Mouse (Mus musculus): ENCODE results near the gene Olfr545. TPM values are rescaled to one million over a fixed set of nuclear protein-coding genes. Genes with fewer than 3 reads are reported as not detected.

The Olfr545 gene
- polyA plus RNA-seq (2012; rRNA removed) = not detected in 2 replicates

DNA sequence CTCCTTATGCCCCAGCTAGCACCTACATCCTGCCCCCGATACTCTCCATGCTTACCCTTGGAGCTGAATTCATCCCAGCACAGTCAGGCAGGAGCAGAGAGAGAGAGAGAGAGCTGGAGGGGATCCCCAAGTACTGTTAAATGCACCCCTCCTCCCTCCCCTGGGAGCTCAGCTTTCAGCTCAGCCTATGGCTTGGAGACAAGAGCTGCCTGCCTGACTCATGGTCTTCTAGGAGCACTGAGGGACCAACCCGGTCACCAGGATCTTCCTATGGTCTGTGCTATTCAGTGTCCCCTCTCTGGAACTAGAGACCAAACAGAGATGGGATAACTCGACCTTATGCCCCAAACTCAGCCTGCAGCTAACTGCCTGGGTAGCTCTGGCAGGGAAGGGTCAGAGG is at the start of gene Olfr545:
Gene Olfr545, minus strand, starts transcription at position 101 of the 400 bp plus-strand sequence.
- TF ChIP-seq CTCF (conservative IDR thresholded peaks at IDR 0.05; ENCODE audit: insufficient read depth, insufficient read length, low read depth, low read length) = no peak
- no peak for TF ChIP-seq POLR2A (IDR thresholded peaks at IDR 0.05; ENCODE audit: low read depth, low read length)
- no peak for DNase-seq
- H3K4me1 ChIP-seq (ENCODE audit: control insufficient read depth, insufficient read depth, low read length) = no peaks in the 10 kb centered on the region
- H3K4me3 ChIP-seq (ENCODE audit: insufficient read depth, low read depth, low read length) = no peak within 1 kb of the TSS
- WGBS = 61% methylated on average over 3 of the region's 3 CpGs
- H3K27ac ChIP-seq (ENCODE audit: insufficient read depth, low read depth, low read length) = no peak within 1 kb of the TSS
- H3K27me3 ChIP-seq (replicated peaks; ENCODE audit: control insufficient read depth, insufficient read depth, low read length) = no peaks in the 10 kb centered on the region
- H3K36me3 ChIP-seq (ENCODE audit: control insufficient read depth, insufficient read depth, low read length) = no peaks in the 10 kb centered on the region

DNA sequence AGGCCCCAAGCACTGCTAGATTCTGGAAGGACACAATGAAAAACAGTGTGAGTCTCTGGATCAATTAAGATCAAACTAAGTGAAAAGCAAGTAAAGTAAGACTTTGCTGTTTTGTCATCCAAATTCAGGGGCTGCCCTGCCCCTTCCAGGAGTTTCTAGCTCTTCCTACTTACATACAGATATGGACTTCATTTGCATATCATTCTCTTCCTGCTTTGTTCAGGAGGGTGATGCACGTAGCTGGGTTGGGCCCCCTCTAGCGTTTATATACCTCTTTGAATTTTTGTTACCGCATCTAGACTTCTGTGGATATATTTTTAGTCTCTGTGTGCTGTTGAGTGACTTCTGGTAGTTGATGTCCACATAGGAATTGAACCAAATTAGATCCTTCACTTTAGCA is 41.9 kb upstream of the Olfr545 start:
- TF ChIP-seq POLR2A (IDR thresholded peaks at IDR 0.05; ENCODE audit: low read depth, low read length) = no peak
- H3K27me3 ChIP-seq (replicated peaks; ENCODE audit: control insufficient read depth, insufficient read depth, low read length) = no peaks in the 10 kb centered on the region
- H3K4me1 ChIP-seq (ENCODE audit: control insufficient read depth, insufficient read depth, low read length) = no peaks in the 10 kb centered on the region
- H3K36me3 ChIP-seq (ENCODE audit: control insufficient read depth, insufficient read depth, low read length) = no peaks in the 10 kb centered on the region
- H3K4me3 ChIP-seq (ENCODE audit: insufficient read depth, low read depth, low read length) = no peak overlapping the region
- no peak overlapping the region for H3K27ac ChIP-seq (ENCODE audit: insufficient read depth, low read depth, low read length)
- WGBS = 44% methylated on average over 3 of the region's 3 CpGs
- DNase-seq = no peak

DNA sequence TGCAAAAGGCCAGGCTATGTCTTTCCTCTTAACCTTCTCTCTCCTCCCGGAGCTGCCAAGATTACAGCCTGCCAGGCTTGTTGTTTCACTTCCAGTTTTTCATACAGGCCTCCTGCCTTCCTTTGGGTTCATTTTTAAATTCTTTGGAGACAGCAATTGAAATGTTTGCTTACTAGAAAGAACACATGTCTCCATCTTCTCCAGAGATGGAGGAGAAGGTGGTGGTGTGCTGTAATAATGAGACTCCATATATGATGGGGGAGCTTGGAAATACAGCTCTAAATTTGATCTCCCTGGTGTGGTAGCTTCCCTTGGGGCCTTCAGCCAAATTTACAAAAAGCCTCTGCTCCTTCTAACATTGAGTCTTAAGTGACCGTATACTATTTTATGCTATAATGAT is 41.2 kb upstream of the Olfr545 start, which contains the start of gene Olfr548-ps1:
Gene Olfr548-ps1, plus strand, starts transcription at position 301 of the 400 bp plus-strand sequence.
- WGBS = 84% methylated on average over 2 of the region's 2 CpGs
- no peak within 1 kb of the TSS for H3K27ac ChIP-seq (ENCODE audit: insufficient read depth, low read depth, low read length)
- DNase-seq = no peak
- no peaks in the 10 kb centered on the region for H3K4me1 ChIP-seq (ENCODE audit: control insufficient read depth, insufficient read depth, low read length)
- H3K4me3 ChIP-seq (ENCODE audit: insufficient read depth, low read depth, low read length) = no peak within 1 kb of the TSS
- TF ChIP-seq POLR2A (IDR thresholded peaks at IDR 0.05; ENCODE audit: low read depth, low read length) = no peak
- no peak for TF ChIP-seq CTCF (conservative IDR thresholded peaks at IDR 0.05; ENCODE audit: insufficient read depth, insufficient read length, low read depth, low read length)
- H3K27me3 ChIP-seq (replicated peaks; ENCODE audit: control insufficient read depth, insufficient read depth, low read length) = no peaks in the 10 kb centered on the region
- H3K36me3 ChIP-seq (ENCODE audit: control insufficient read depth, insufficient read depth, low read length) = no peaks in the 10 kb centered on the region

DNA sequence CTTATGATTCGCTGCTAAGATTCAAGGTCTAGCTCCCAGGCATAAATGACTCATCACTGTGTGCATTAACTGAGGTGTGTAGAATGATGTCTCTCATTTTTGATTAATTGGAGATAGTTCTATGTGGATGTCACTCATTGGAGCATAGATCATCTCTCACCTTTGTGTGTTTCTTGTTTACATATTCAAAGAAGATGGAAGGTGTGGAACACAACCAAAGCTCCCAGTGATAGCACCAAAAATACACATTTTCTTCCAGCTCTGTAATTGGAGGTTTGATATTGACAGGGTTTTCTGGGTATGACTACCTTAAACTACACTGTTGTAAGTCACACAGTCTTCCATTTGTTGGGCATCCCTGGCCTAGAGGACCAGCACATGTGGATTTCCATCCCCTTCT is 35.1 kb upstream of the Olfr545 start, which contains the start of gene Olfr547:
Gene Olfr547, plus strand, starts transcription at position 301 of the 400 bp plus-strand sequence.
- Histone ChIP-seq H3K36me3 (ENCODE audit: control insufficient read depth, insufficient read depth, low read length) (no peaks in the 10 kb centered on the region), H3K27me3 (replicated peaks; ENCODE audit: control insufficient read depth, insufficient read depth, low read length) (no peaks in the 10 kb centered on the region), H3K27ac (ENCODE audit: insufficient read depth, low read depth, low read length) (no peak within 1 kb of the TSS), H3K4me1 (ENCODE audit: control insufficient read depth, insufficient read depth, low read length) (no peaks in the 10 kb centered on the region), H3K4me3 (ENCODE audit: insufficient read depth, low read depth, low read length) (no peak within 1 kb of the TSS)
- WGBS = 79% methylated on average over 1 of the region's 1 CpGs
- no peak for TF ChIP-seq CTCF (conservative IDR thresholded peaks at IDR 0.05; ENCODE audit: insufficient read depth, insufficient read length, low read depth, low read length)
- no peak for TF ChIP-seq POLR2A (IDR thresholded peaks at IDR 0.05; ENCODE audit: low read depth, low read length)
- no peak for DNase-seq

DNA sequence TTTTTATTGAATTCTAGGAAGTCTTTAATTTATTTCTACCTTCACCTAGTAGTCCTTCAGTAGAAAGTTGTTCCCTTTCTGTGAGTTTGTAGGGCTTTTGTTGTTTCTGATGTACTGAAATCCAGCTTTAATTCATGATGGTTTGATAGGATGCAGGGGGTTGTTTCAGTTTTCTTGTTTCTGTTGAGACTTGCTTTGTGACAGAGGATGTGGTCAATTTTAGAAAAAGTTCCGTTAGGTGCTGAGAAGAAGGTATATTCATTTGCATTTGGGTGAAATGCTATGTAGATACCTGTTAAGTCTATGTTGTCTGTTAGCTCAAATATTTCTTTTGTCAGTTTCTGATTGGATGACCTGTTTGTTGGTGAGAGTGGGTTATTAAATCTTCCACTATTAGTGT is 29.7 kb upstream of the Olfr545 start:
- no peak overlapping the region for H3K4me3 ChIP-seq (ENCODE audit: insufficient read depth, low read depth, low read length)
- no peak for DNase-seq
- no peak overlapping the region for H3K27ac ChIP-seq (ENCODE audit: insufficient read depth, low read depth, low read length)
- WGBS = 88% methylated on average over 1 of the region's 1 CpGs
- H3K36me3 ChIP-seq (ENCODE audit: control insufficient read depth, insufficient read depth, low read length) = no peaks in the 10 kb centered on the region
- H3K27me3 ChIP-seq (replicated peaks; ENCODE audit: control insufficient read depth, insufficient read depth, low read length) = no peaks in the 10 kb centered on the region
- TF ChIP-seq CTCF (conservative IDR thresholded peaks at IDR 0.05; ENCODE audit: insufficient read depth, insufficient read length, low read depth, low read length) (no peak), POLR2A (IDR thresholded peaks at IDR 0.05; ENCODE audit: low read depth, low read length) (no peak)
- H3K4me1 ChIP-seq (ENCODE audit: control insufficient read depth, insufficient read depth, low read length) = no peaks in the 10 kb centered on the region

DNA sequence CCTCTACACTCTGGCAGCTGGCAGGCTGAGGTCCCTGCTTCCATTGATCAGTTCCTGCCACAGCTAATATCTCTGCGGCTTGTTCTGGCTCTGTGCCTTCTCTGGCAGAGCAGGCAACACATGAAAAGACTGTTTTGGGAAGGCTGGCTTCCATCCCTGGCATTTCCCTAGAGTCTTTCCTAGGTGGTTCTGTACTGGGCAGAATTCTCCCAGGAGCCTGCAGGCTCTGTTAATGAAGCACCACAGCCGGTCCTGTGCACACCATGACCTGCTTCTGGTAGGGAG is 17.6 kb upstream of the Olfr545 start:
- H3K4me1 ChIP-seq (ENCODE audit: control insufficient read depth, insufficient read depth, low read length) = no peaks in the 10 kb centered on the region
- DNase-seq = no peak
- H3K4me3 ChIP-seq (ENCODE audit: insufficient read depth, low read depth, low read length) = no peak overlapping the region
- WGBS = 66% methylated on average over 2 of the region's 2 CpGs
- no peaks in the 10 kb centered on the region for H3K27me3 ChIP-seq (replicated peaks; ENCODE audit: control insufficient read depth, insufficient read depth, low read length)
- H3K36me3 ChIP-seq (ENCODE audit: control insufficient read depth, insufficient read depth, low read length) = no peaks in the 10 kb centered on the region
- no peak overlapping the region for H3K27ac ChIP-seq (ENCODE audit: insufficient read depth, low read depth, low read length)
- TF ChIP-seq CTCF (conservative IDR thresholded peaks at IDR 0.05; ENCODE audit: insufficient read depth, insufficient read length, low read depth, low read length) (no peak), POLR2A (IDR thresholded peaks at IDR 0.05; ENCODE audit: low read depth, low read length) (no peak)

DNA sequence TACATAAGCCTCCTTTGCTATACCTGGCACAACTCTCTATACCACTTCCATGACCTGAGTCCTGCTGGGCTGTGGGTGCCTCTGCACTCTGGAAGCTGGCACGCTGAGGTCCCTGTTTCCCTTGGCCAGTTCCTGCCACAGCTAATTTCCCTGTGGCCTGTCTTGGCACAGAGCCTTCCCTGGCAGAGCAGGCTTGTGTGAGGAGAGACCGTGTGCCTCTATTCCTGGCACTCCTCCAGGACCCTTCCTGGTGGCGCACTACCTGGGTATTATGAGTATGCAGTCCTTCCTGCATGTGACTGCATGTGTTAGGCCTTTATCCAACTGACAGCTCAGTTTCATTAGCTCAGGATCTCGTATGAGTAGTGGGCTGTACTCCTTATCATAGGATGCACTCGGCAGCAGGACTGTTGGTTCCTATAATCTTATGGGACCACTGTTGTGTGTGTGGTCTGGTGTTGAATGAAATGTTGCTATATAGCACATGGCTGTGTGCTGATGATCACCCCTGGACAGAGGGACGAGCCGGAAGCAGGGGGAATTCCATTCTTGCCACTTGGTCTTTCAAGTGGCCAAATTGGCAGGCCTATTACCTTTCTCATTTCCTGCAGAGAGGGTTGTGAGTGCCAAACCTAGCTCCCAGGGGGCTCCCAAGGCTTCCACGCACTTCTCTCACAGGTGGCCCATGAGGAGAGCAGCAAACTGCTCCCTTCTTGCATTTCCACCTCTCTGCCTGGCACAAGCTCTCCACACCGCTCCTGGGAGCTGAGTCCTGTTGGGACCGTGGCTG is 17.1 kb upstream of the Olfr545 start:
- no peaks in the 10 kb centered on the region for H3K27me3 ChIP-seq (replicated peaks; ENCODE audit: control insufficient read depth, insufficient read depth, low read length)
- H3K4me3 ChIP-seq (ENCODE audit: insufficient read depth, low read depth, low read length) = no peak overlapping the region
- H3K4me1 ChIP-seq (ENCODE audit: control insufficient read depth, insufficient read depth, low read length) = no peaks in the 10 kb centered on the region
- H3K27ac ChIP-seq (ENCODE audit: insufficient read depth, low read depth, low read length) = no peak overlapping the region
- peak; percentile 12 for DNase-seq
- no peaks in the 10 kb centered on the region for H3K36me3 ChIP-seq (ENCODE audit: control insufficient read depth, insufficient read depth, low read length)
- no peak for TF ChIP-seq POLR2A (IDR thresholded peaks at IDR 0.05; ENCODE audit: low read depth, low read length)
- TF ChIP-seq CTCF (conservative IDR thresholded peaks at IDR 0.05; ENCODE audit: insufficient read depth, insufficient read length, low read depth, low read length) = no peak
- 50% methylated on average over 10 of the region's 10 CpGs for WGBS
